Mouse (Mus musculus): ENCODE results near the gene A230072I06Rik. TPM values are rescaled to one million over a fixed set of nuclear protein-coding genes. Genes with fewer than 3 reads are reported as not detected.

Gene A230072I06Rik
- not detected in 2 replicates for total RNA-seq (2012; rRNA removed)

DNA sequence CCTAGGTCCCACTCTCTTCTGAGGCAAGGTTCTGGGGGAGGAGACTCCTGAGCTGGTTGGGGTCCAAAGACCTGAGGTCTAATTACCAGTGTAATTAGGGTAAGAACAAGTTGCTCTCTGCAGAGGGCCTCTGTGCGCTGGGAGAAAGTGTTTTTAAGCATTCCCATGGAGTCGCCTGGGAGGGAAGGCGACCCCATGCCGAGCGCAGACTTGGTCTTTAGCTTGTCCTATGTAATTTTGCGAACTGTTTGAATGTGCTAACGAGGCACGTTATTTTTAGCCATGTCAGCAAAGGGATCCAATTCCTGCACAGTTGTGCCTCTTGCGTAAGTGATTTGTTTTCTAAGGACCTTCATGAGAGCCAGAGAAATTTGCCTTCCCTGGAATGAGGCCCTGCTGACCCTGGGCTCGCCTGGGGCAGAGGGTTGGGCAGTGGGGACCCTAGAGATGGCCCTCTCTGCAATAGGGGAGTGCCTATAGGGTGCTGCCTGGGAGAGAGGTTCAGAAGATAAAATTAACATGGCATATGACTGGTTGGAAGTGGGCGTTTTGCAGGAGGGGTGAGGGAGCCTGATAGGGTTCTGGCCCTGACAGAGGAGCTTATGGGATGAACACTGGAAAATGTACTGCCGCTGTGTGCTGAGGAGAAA lies at the start of gene A230072I06Rik:
TSS of gene A230072I06Rik (plus strand) at position 157 of the 650 bp plus-strand sequence.
- DNase-seq (ENCODE audit: low read depth, low spot score): no peak
- no peaks in the 10 kb centered on the region for H3K4me1 ChIP-seq (ENCODE audit: control insufficient read depth in 2 of 2, insufficient read depth in 2 of 2, low read length in 2 of 2, poor library complexity in 1 of 2)
- in situ Hi-C loops (cut with MboI; ENCODE audit: low sequenced_read_pairs in 2 of 2, unreplicated experiment in 2 of 2): no loop called here
- no peaks in the 10 kb centered on the region for H3K9me3 ChIP-seq (ENCODE audit: control insufficient read depth, insufficient read depth, low read depth, low read length)
- no peaks in the 10 kb centered on the region for H3K36me3 ChIP-seq (ENCODE audit: control insufficient read depth, insufficient read depth, low read length, poor library complexity, severe bottlenecking)
- H3K27ac ChIP-seq (ENCODE audit: insufficient read depth, low read depth, low read length, poor library complexity, severe bottlenecking): no peak within 1 kb of the TSS
- TF ChIP-seq CHD2 (IDR thresholded peaks at IDR 0.05; ENCODE audit: low read depth, low read length) (no peak), ZC3H11A (IDR thresholded peaks at IDR 0.05; ENCODE audit: borderline replicate concordance, low read depth, low read length) (no peak), MAFK (IDR thresholded peaks at IDR 0.05; ENCODE audit: insufficient read depth, low read depth, low read length) (no peak), HCFC1 (IDR thresholded peaks at IDR 0.05; ENCODE audit: borderline replicate concordance, insufficient read depth, low read length) (no peak), ZNF384 (IDR thresholded peaks at IDR 0.05; ENCODE audit: low read depth, low read length) (no peak)
- H3K4me3 ChIP-seq (ENCODE audit: insufficient read depth in 1 of 2, low read depth in 1 of 2, low read length in 2 of 2, poor library complexity in 1 of 2, severe bottlenecking in 1 of 2): no peak within 1 kb of the TSS
- no peak within 1 kb of the TSS for H3K9ac ChIP-seq (ENCODE audit: insufficient read depth, low read depth, low read length, poor library complexity, severe bottlenecking)

DNA sequence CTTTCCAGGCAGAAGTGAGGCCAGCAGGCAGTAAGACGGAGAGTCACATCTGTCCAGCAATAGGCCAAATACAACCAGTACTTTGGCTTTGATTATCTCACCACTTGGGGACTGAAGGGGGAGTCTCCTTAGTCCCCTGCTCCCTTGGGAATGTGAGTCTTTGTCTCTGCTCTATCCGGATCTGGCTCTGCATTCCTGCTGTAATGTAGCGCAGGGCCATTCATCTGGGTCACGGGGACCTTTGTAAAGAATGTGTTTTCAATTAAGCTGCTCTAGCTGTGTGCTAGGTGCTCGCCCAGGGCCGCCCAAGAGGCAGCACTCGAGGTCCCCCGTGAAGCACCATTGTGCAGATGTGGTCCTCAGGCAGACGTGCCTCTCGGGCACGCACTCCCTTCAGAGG lies 44.6 kb upstream of the A230072I06Rik start:
- H3K9me3 ChIP-seq (ENCODE audit: control insufficient read depth, insufficient read depth, low read depth, low read length): no peaks in the 10 kb centered on the region
- H3K27ac ChIP-seq (ENCODE audit: insufficient read depth, low read depth, low read length, poor library complexity, severe bottlenecking): no peak overlapping the region
- in situ Hi-C loops (cut with MboI; ENCODE audit: low sequenced_read_pairs in 2 of 2, unreplicated experiment in 2 of 2): no loop called here
- DNase-seq (ENCODE audit: low read depth, low spot score): no peak
- H3K4me1 ChIP-seq (ENCODE audit: control insufficient read depth in 2 of 2, insufficient read depth in 2 of 2, low read length in 2 of 2, poor library complexity in 1 of 2): no peaks in the 10 kb centered on the region
- H3K4me3 ChIP-seq (ENCODE audit: insufficient read depth in 1 of 2, low read depth in 1 of 2, low read length in 2 of 2, poor library complexity in 1 of 2, severe bottlenecking in 1 of 2): no peak overlapping the region
- TF ChIP-seq CHD2 (IDR thresholded peaks at IDR 0.05; ENCODE audit: low read depth, low read length) (no peak), HCFC1 (IDR thresholded peaks at IDR 0.05; ENCODE audit: borderline replicate concordance, insufficient read depth, low read length) (no peak), ZNF384 (IDR thresholded peaks at IDR 0.05; ENCODE audit: low read depth, low read length) (no peak)
- no peaks in the 10 kb centered on the region for H3K36me3 ChIP-seq (ENCODE audit: control insufficient read depth, insufficient read depth, low read length, poor library complexity, severe bottlenecking)
- H3K9ac ChIP-seq (ENCODE audit: insufficient read depth, low read depth, low read length, poor library complexity, severe bottlenecking): no peak overlapping the region

DNA sequence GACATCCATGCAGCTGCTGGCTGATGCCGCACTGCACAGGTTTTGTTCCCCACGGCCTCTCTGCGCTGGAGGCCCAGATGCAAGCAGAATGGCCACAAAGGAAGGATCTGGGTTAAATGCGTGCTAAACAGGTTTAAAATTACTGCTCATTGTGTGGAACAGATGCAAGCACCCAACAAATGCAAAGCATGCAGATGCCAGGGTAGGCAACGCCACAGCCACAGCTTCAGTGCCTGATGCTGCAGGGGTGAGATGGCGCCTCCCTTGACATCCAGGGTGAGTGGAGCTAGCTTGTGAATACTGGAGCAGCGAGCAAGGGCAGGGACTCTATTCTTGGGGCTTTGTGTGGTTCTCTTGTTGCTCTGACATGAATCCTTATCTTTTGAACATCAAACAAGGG lies 39.8 kb upstream of the A230072I06Rik start:
- H3K36me3 ChIP-seq (ENCODE audit: control insufficient read depth, insufficient read depth, low read length, poor library complexity, severe bottlenecking): no peaks in the 10 kb centered on the region
- no peak for DNase-seq (ENCODE audit: low read depth, low spot score)
- H3K9ac ChIP-seq (ENCODE audit: insufficient read depth, low read depth, low read length, poor library complexity, severe bottlenecking): no peak overlapping the region
- no peak for TF ChIP-seq CHD2 (IDR thresholded peaks at IDR 0.05; ENCODE audit: low read depth, low read length)
- no peak for TF ChIP-seq MAFK (IDR thresholded peaks at IDR 0.05; ENCODE audit: insufficient read depth, low read depth, low read length)
- no peak for TF ChIP-seq ZC3H11A (IDR thresholded peaks at IDR 0.05; ENCODE audit: borderline replicate concordance, low read depth, low read length)
- TF ChIP-seq HCFC1 (IDR thresholded peaks at IDR 0.05; ENCODE audit: borderline replicate concordance, insufficient read depth, low read length): no peak
- TF ChIP-seq ZNF384 (IDR thresholded peaks at IDR 0.05; ENCODE audit: low read depth, low read length): no peak
- no peak overlapping the region for H3K4me3 ChIP-seq (ENCODE audit: insufficient read depth in 1 of 2, low read depth in 1 of 2, low read length in 2 of 2, poor library complexity in 1 of 2, severe bottlenecking in 1 of 2)
- H3K4me1 ChIP-seq (ENCODE audit: control insufficient read depth in 2 of 2, insufficient read depth in 2 of 2, low read length in 2 of 2, poor library complexity in 1 of 2): no peaks in the 10 kb centered on the region
- H3K27ac ChIP-seq (ENCODE audit: insufficient read depth, low read depth, low read length, poor library complexity, severe bottlenecking): no peak overlapping the region
- in situ Hi-C loops (cut with MboI; ENCODE audit: low sequenced_read_pairs in 2 of 2, unreplicated experiment in 2 of 2): no loop called here
- no peaks in the 10 kb centered on the region for H3K9me3 ChIP-seq (ENCODE audit: control insufficient read depth, insufficient read depth, low read depth, low read length)

DNA sequence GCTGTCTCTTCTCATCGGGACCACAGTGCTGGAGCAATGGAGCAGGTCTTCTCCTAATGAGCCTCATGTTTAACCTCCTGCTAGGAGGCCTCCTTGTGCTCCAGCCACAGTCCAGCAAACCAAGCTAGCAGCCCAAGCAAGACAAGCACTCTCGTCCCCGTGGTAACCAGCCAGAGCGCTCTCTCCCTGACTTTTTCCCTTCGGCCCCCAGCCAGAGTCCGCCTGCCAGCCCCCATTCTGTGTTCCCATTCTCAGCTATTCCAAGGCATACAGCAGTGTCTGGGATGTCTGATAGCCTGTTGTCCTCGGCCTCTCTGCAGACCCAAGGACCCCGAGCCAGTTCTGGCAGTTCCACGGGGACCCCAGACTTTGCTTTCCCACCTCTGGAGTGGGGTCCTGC lies 38.5 kb upstream of the A230072I06Rik start:
- H3K36me3 ChIP-seq (ENCODE audit: control insufficient read depth, insufficient read depth, low read length, poor library complexity, severe bottlenecking): no peaks in the 10 kb centered on the region
- no peaks in the 10 kb centered on the region for H3K9me3 ChIP-seq (ENCODE audit: control insufficient read depth, insufficient read depth, low read depth, low read length)
- no peak overlapping the region for H3K9ac ChIP-seq (ENCODE audit: insufficient read depth, low read depth, low read length, poor library complexity, severe bottlenecking)
- DNase-seq (ENCODE audit: low read depth, low spot score): no peak
- in situ Hi-C loops (cut with MboI; ENCODE audit: low sequenced_read_pairs in 2 of 2, unreplicated experiment in 2 of 2): no loop called here
- H3K4me1 ChIP-seq (ENCODE audit: control insufficient read depth in 2 of 2, insufficient read depth in 2 of 2, low read length in 2 of 2, poor library complexity in 1 of 2): peaks cover 0 to 3% of the 10 kb centered on the region in 2 experiments; a peak in 1 of 4 replicates
- TF ChIP-seq CHD2 (IDR thresholded peaks at IDR 0.05; ENCODE audit: low read depth, low read length) (no peak), ZC3H11A (IDR thresholded peaks at IDR 0.05; ENCODE audit: borderline replicate concordance, low read depth, low read length) (no peak), HCFC1 (IDR thresholded peaks at IDR 0.05; ENCODE audit: borderline replicate concordance, insufficient read depth, low read length) (no peak), ZNF384 (IDR thresholded peaks at IDR 0.05; ENCODE audit: low read depth, low read length) (no peak), MAFK (IDR thresholded peaks at IDR 0.05; ENCODE audit: insufficient read depth, low read depth, low read length) (no peak)
- no peak overlapping the region for H3K27ac ChIP-seq (ENCODE audit: insufficient read depth, low read depth, low read length, poor library complexity, severe bottlenecking)
- H3K4me3 ChIP-seq (ENCODE audit: insufficient read depth in 1 of 2, low read depth in 1 of 2, low read length in 2 of 2, poor library complexity in 1 of 2, severe bottlenecking in 1 of 2): no peak overlapping the region

Data from ES-E14 (cell line).